Mouse (Mus musculus): Measurements from ENCODE around the gene Evl. TPM values are rescaled to one million over a fixed set of nuclear protein-coding genes. Genes with fewer than 3 reads are reported as not detected.
A peak's percentile ranks its signal among the peaks of the same experiment; 100 is the strongest.

Evl gene
- polyA plus RNA-seq, 1 experiment from 2014 or later: 48.3 TPM

GRCm38 (mm10) chr12:108653358-108654335 lies 99.1 kb downstream of the Evl start:
- no peak overlapping the region for H3K4me3 ChIP-seq (replicated peaks)
- ATAC-seq (ENCODE audit: insufficient read depth, low FRiP score, low read depth): no peak
- H3K27me3 ChIP-seq (replicated peaks): no peaks in the 10 kb centered on the region
- no peak overlapping the region for H3K4me2 ChIP-seq
- 74% methylated on average over 11 of the region's 11 CpGs for WGBS
- no peaks in the 10 kb centered on the region for H3K9me3 ChIP-seq
- no peak overlapping the region for H3K27ac ChIP-seq
- peaks cover 48% of the 10 kb centered on the region for H3K36me3 ChIP-seq
- H3K4me1 ChIP-seq: no peaks in the 10 kb centered on the region
- no peak overlapping the region for H3K9ac ChIP-seq

- H3K9me3 ChIP-seq: no peaks in the 10 kb centered on the region
- H3K27me3 ChIP-seq (replicated peaks): no peaks in the 10 kb centered on the region
- ATAC-seq (ENCODE audit: insufficient read depth, low FRiP score, low read depth): 0 out of 2 replicates have a peak, but pooled peaks have one; percentile 31
- H3K4me3 ChIP-seq (replicated peaks): no peak overlapping the region
- H3K9ac ChIP-seq: no peak overlapping the region
- peaks cover 21% of the 10 kb centered on the region; the same call in 1 of the 2 replicates for H3K36me3 ChIP-seq
- H3K4me2 ChIP-seq: no peak overlapping the region
- H3K4me1 ChIP-seq: no peaks in the 10 kb centered on the region
- WGBS: 57% methylated on average over 1 of the region's 1 CpGs
- H3K27ac ChIP-seq: no peak overlapping the region
Measured at GRCm38 (mm10) chr12:108657350-108657749, 102.8 kb downstream of the Evl start.

GRCm38 (mm10) chr12:108668606-108669235 lies 114.2 kb downstream of the Evl start:
- no peak for ATAC-seq (ENCODE audit: insufficient read depth, low FRiP score, low read depth)
- Histone ChIP-seq H3K4me1 (no peaks in the 10 kb centered on the region), H3K36me3 (peaks cover 11% of the 10 kb centered on the region), H3K9ac (no peak overlapping the region), H3K27ac (no peak overlapping the region), H3K4me3 (replicated peaks) (no peak overlapping the region), H3K27me3 (replicated peaks) (no peaks in the 10 kb centered on the region), H3K4me2 (no peak overlapping the region), H3K9me3 (no peaks in the 10 kb centered on the region)
- WGBS: 78% methylated on average over 8 of the region's 8 CpGs

GRCm38 (mm10) chr12:108671541-108671940 lies 117.0 kb downstream of the Evl start:
- H3K9ac ChIP-seq: no peak overlapping the region
- no peak overlapping the region for H3K4me2 ChIP-seq
- H3K9me3 ChIP-seq: no peaks in the 10 kb centered on the region
- ATAC-seq (ENCODE audit: insufficient read depth, low FRiP score, low read depth): no peak
- H3K4me3 ChIP-seq (replicated peaks): no peak overlapping the region
- no peaks in the 10 kb centered on the region for H3K4me1 ChIP-seq
- WGBS: 69% methylated on average over 2 of the region's 2 CpGs
- H3K36me3 ChIP-seq: peaks cover 18% of the 10 kb centered on the region
- no peak overlapping the region for H3K27ac ChIP-seq
- no peaks in the 10 kb centered on the region for H3K27me3 ChIP-seq (replicated peaks)

GRCm38 (mm10) chr12:108672908-108673307 lies 118.4 kb downstream of the Evl start:
- H3K4me3 ChIP-seq (replicated peaks): no peak overlapping the region
- H3K4me1 ChIP-seq: no peaks in the 10 kb centered on the region
- WGBS: 70% methylated on average over 4 of the region's 4 CpGs
- no peaks in the 10 kb centered on the region for H3K27me3 ChIP-seq (replicated peaks)
- H3K9me3 ChIP-seq: no peaks in the 10 kb centered on the region
- no peak overlapping the region for H3K9ac ChIP-seq
- ATAC-seq (ENCODE audit: insufficient read depth, low FRiP score, low read depth): no peak
- peaks cover 24% of the 10 kb centered on the region for H3K36me3 ChIP-seq
- H3K27ac ChIP-seq: no peak overlapping the region
- no peak overlapping the region for H3K4me2 ChIP-seq

GRCm38 (mm10) chr12:108673546-108673945 lies 119.0 kb downstream of the Evl start:
- Histone ChIP-seq H3K27ac (no peak overlapping the region), H3K4me2 (no peak overlapping the region), H3K4me3 (replicated peaks) (no peak overlapping the region), H3K4me1 (no peaks in the 10 kb centered on the region), H3K36me3 (peaks cover 24% of the 10 kb centered on the region), H3K9me3 (no peaks in the 10 kb centered on the region), H3K9ac (no peak overlapping the region), H3K27me3 (replicated peaks) (no peaks in the 10 kb centered on the region)
- 81% methylated on average over 3 of the region's 3 CpGs for WGBS
- no peak for ATAC-seq (ENCODE audit: insufficient read depth, low FRiP score, low read depth)

- Histone ChIP-seq H3K4me3 (replicated peaks) (no peak overlapping the region), H3K27me3 (replicated peaks) (no peaks in the 10 kb centered on the region), H3K4me1 (no peaks in the 10 kb centered on the region), H3K9me3 (no peaks in the 10 kb centered on the region), H3K27ac (no peak overlapping the region), H3K36me3 (peaks cover 25% of the 10 kb centered on the region), H3K4me2 (no peak overlapping the region), H3K9ac (no peak overlapping the region)
- 77% methylated on average over 4 of the region's 4 CpGs for WGBS
- no peak for ATAC-seq (ENCODE audit: insufficient read depth, low FRiP score, low read depth)
Measured at GRCm38 (mm10) chr12:108674502-108674901, 120.0 kb downstream of the Evl start.

- Histone ChIP-seq H3K27ac (no peak overlapping the region), H3K9me3 (no peaks in the 10 kb centered on the region), H3K9ac (no peak overlapping the region), H3K4me3 (replicated peaks) (no peak overlapping the region), H3K27me3 (replicated peaks) (no peaks in the 10 kb centered on the region), H3K4me1 (no peaks in the 10 kb centered on the region), H3K36me3 (peaks cover 29% of the 10 kb centered on the region), H3K4me2 (no peak overlapping the region)
- WGBS: 91% methylated on average over 2 of the region's 2 CpGs
- ATAC-seq (ENCODE audit: insufficient read depth, low FRiP score, low read depth): no peak
Measured at GRCm38 (mm10) chr12:108674916-108675315, 120.4 kb downstream of the Evl start.

GRCm38 (mm10) chr12:108675614-108676401 lies 121.3 kb downstream of the Evl start:
- H3K4me3 ChIP-seq (replicated peaks): no peak overlapping the region
- H3K9ac ChIP-seq: no peak overlapping the region
- H3K9me3 ChIP-seq: no peaks in the 10 kb centered on the region
- no peak overlapping the region for H3K4me2 ChIP-seq
- H3K36me3 ChIP-seq: peaks cover 31% of the 10 kb centered on the region
- no peak overlapping the region for H3K27ac ChIP-seq
- ATAC-seq (ENCODE audit: insufficient read depth, low FRiP score, low read depth): 0 out of 2 replicates have a peak, but pooled peaks have one; percentile 13
- H3K4me1 ChIP-seq: no peaks in the 10 kb centered on the region
- H3K27me3 ChIP-seq (replicated peaks): no peaks in the 10 kb centered on the region
- 67% methylated on average over 8 of the region's 8 CpGs for WGBS

GRCm38 (mm10) chr12:108677116-108677515 lies 122.6 kb downstream of the Evl start:
- ATAC-seq (ENCODE audit: insufficient read depth, low FRiP score, low read depth): no peak
- Histone ChIP-seq H3K4me1 (no peaks in the 10 kb centered on the region), H3K4me2 (no peak overlapping the region), H3K27ac (no peak overlapping the region), H3K9ac (no peak overlapping the region), H3K9me3 (no peaks in the 10 kb centered on the region), H3K36me3 (peaks cover 39% of the 10 kb centered on the region), H3K27me3 (replicated peaks) (no peaks in the 10 kb centered on the region), H3K4me3 (replicated peaks) (no peak overlapping the region)
- 89% methylated on average over 5 of the region's 5 CpGs for WGBS

- H3K27ac ChIP-seq: no peak overlapping the region
- no peaks in the 10 kb centered on the region for H3K4me1 ChIP-seq
- ATAC-seq (ENCODE audit: insufficient read depth, low FRiP score, low read depth): no peak
- no peaks in the 10 kb centered on the region for H3K27me3 ChIP-seq (replicated peaks)
- H3K9ac ChIP-seq: no peak overlapping the region
- no peaks in the 10 kb centered on the region for H3K9me3 ChIP-seq
- no peak overlapping the region for H3K4me2 ChIP-seq
- no peak overlapping the region for H3K4me3 ChIP-seq (replicated peaks)
- WGBS: 68% methylated on average over 4 of the region's 4 CpGs
- peaks cover 49% of the 10 kb centered on the region for H3K36me3 ChIP-seq
Measured at GRCm38 (mm10) chr12:108678366-108678765, 123.8 kb downstream of the Evl start.
